Mouse (Mus musculus): ENCODE data around the gene Samd8. TPM values are rescaled to one million over a fixed set of nuclear protein-coding genes. Genes with fewer than 3 reads are reported as not detected.

Gene Samd8
- 10 to 100 TPM; 88.8 to 94.2 TPM for total RNA-seq (2021)
- long read RNA-seq, experiment 1, partial matches to known transcripts: 0 of 13 reads
- long read RNA-seq, experiment 1, other reads (novel, unspliced or antisense): 11 of 13 reads
- long read RNA-seq, experiment 2, partial matches to known transcripts: 1 of 12 reads
- long read RNA-seq, experiment 2, other reads (novel, unspliced or antisense): 7 of 12 reads

DNA sequence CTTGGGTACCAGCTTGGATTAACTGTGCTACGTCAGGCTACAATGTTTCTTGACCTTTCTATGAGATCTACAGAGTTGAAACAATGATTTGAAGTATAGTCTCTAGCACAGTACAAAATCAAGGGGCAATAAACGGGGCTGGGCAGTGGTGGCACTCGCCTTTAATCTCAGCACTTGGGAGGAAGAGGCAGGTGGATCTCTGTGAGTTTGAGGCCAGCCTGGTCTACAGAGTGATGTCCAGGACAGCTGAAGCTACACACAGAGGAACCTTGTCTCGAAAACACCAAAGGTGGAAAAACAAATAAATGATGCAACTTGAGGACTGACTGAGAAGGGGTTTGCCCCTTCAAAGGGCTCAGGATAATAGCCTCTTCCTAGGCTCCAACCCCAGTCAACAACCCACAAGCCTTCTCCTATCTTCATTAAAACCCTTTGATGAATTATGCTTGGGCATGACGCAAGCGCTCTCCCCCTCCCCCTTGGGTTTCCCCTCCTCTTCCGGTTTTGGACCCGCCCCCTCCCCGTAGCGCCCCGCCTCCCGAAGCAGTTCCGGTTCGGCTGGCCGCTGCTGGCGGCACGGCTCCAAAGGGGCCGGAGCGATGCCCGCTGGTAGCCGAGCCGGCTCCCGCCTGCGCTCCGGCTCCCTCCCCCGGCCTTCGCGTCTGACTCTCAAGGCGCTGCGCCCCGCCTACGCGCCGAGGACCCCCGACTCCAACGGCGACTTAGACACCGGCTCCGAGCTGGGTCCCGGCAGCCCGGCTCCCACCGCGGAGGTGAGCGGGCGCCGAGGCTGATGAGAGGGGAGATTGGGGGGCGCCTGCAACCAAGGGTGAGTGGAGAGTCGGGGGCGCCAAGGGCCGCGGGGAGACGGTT lies at the start of gene Samd8:
Gene Samd8, plus strand, starts transcription at position 524 of the 873 bp plus-strand sequence.
- peak; percentile 85 to 87 for DNase-seq (ENCODE audit: low spot score in 2 of 2)

DNA sequence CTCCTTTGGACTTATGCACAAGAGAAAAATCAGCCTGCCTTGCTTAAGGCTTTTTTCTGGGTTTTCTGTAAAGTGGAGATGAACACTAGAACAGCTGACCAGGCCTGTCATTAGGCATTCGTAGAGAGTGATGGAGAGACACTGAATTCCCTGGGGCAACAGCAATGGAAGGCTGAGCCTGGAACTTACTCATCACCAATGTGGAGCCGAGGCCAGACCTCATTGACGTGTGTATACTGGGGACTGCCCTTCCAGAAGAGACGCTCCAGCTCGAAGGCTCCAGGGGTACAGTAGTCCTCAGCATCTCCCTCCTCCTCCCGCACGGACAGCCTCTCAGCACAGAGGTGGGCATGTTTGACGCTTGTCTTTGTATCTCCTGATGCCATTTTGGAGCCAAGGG lies 47.6 kb upstream of the Samd8 start:
- no peak for DNase-seq (ENCODE audit: low spot score in 2 of 2)

DNA sequence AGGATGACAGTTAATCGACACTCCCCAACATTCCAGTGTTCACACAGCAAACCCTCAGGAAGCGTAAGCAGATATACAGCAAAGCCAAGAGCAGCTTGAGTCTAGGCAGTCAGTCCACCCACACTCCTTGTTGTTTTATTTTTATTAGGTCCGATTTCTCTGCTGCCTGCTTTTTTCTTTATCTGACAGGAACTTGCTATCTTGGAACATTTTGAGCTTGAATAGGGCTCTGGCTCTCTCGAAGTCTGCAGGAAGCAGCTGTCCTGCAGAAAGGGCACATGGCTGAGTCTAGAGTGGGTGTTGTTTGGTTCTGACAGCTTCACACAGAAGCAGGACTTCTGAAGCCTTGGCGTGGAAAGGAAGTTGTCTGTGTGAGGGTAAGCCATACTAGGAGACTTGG lies 47.1 kb upstream of the Samd8 start:
- DNase-seq (ENCODE audit: low spot score in 2 of 2): no peak

DNA sequence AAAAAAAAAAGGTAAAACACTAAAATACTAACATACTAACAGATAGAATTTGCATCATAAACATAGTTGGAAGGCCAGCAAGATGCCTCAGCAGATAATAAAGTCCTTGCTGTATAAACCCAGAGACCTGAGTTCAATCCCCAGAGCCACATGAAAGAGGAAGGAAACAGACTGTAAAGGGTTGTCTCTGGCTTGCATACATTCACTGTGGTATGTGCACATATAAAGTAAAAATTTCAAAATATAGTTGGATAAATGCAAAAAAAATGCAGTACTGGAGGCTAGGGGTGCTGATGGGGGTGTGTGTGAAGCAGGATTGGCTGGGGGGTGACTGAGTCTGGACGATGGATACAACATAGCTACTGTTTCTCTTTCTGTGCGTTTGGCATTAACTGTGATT lies 44.9 kb upstream of the Samd8 start:
- DNase-seq (ENCODE audit: low spot score in 2 of 2): no peak

DNA sequence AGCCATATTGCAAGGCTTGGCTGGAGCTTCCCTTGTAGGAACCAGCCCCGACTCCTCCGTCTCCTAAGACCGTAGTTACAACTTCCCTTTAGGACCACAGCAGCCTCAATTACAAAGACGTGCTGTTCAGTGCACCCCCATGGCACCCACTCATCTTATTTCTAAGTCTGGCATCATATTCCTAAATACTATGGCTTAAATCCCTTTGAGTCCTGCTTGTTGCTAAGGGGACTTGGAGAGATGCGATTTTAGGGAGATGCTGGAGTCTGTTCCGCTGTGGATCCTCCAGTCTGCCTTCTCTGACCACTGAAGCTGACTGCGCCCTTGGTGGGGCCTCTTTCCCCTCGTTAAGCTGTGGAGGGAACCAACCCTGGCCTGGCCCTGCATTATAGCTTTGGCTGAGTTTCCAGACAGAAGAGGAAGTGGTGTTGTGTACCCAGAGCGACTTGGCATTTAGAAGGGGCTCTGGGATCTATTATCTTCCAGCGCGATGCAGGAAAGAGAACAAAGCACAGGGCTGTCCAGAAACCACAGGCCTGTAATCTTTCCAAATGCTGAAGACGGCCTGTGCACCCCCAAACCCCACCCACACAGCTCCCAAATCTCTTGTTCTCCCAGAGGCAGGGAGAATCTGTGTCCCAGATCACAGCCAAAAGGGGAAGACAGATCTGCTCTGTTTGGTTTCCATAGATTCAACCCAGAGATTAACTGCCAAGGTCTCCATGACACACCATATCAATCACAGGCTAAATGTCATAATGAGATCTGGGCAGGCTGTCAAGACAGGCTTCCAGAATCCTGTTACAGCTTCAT lies 43.4 kb upstream of the Samd8 start:
- peak; percentile 64 to 68 for DNase-seq (ENCODE audit: low spot score in 2 of 2)

DNA sequence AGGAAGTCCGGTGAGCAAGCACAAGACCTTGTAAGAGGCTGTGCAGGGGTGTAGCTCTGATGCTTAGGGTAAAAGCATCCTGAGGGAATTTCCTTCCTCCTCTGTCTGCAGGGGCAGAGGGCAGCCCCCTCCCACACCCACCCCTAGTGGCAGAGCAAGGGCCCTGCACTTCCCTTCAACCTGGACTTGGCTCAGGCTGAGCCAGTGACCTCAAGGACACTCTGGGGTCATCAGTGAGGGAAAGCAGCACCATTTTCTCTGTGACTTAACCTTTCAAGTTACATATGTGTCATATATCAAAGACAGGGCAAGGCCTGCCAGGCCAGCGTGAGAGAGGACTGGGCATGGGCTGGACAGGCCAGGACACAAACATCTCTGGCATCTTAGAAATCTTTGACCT lies 40.8 kb upstream of the Samd8 start:
- DNase-seq (ENCODE audit: low spot score in 2 of 2): no peak

DNA sequence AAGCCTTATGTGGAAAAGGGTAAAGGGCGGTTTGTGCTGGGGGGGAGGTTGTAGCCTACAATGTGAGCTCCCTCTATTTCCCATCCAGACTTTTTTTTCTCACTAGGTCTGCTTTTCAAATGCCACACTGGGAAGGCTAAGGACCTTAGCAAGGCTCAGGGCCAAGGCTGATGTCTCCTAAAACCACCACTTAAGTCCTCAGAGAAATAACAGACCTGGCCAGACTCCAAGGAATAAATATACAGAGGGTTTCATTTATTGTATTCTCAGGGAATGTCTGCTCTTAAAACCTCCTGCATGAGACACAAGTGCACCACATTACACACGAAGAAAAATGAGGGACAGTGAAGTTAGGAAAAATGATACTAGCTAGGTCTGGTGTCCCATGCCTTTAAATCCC lies 39.1 kb upstream of the Samd8 start:
- DNase-seq (ENCODE audit: low spot score in 2 of 2): no peak

DNA sequence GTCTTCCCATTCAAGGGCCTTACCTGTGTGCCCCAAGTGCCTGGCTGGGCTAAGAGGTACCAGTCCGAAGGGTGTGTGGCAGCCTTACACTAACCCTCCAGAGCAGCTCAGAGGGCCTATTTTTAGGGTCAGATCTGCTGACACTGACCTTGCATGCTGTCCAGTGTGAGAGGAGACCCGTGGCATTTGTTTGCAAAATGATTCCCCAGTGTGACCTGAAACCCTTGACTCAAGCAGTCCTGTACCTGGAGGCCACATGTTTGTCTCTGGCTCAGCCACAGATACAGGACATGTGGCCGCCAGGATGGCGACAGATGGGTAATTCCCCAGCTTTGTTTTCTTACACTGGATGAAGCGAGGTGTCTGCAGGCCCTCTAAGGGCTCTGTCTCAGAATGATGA lies 35.8 kb upstream of the Samd8 start, which contains the start of gene Dupd1:
Gene Dupd1, minus strand, starts transcription at position 91 of the 400 bp plus-strand sequence.
- DNase-seq (ENCODE audit: low spot score in 2 of 2): no peak

DNA sequence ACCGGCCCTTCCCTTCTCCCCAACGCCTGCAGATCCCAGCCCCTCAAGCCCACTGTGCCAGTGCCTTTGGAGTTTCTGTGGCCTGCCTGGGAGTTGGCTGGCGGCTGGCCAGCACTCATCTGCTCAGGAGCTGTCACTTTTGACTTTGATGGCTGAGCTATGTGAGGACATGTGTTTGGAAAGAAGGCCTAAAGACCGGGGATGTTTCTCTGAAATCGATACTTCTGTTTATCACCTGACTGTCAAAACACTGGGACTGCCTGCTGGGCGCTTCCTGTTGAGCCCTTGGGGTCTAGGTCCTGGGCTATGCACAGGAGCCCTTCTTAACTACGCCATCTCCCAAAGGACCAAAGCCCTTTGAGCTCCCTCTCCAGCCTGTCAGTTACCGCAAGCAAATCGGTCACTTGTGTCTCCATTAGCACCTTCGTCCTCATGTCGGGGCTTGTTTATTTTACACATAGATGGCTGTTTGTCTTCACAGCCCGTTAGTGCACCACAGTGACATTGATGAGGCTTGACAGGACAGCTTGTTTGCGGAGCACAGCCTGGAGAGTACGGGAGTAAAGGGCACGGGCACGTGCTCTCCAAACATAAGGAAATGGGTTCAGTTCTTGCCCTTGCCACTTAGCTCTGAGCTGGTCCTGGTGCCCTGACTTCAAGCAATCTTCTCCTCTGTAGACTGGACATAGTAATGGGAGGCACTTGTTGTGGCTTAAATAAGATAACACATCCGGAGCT lies 30.5 kb upstream of the Samd8 start:
- DNase-seq (ENCODE audit: low spot score in 2 of 2): no peak

DNA sequence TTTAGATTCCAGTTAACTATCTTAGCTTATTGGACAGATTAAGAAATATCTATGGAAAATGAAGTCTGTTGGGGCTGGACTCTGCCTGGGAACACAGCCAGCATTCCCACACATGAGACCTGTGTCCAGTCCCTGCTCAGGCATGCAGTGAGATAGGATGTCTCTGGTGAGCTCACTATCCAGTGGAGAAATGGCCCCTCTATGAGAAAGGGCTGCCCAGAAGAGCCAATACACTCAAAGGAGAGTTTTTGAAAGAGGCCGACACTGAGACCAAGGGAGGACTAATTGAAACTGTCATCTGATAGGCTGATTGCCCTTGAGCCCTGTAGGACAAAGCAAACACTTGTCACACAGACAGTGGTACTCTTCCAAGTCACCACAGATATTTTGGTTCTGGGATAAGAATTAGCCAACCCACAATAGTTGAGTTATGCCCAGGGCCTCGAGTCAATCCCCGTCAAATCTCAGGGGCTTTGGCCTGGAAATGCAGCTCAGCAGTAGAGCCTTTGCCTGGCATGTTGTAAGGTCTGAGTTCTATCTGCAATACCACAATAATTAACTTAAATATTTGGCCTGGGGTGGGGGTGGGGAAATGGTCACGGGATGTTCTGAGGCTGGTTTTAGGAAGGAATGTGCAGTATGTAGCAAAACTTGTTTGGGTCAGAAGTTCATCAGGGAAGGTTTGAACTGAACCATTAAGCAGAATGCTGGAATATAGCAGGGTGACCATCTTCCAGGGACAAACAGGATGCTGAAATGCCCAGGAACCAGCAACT lies 29.7 kb upstream of the Samd8 start:
- no peak for DNase-seq (ENCODE audit: low spot score in 2 of 2)

DNA sequence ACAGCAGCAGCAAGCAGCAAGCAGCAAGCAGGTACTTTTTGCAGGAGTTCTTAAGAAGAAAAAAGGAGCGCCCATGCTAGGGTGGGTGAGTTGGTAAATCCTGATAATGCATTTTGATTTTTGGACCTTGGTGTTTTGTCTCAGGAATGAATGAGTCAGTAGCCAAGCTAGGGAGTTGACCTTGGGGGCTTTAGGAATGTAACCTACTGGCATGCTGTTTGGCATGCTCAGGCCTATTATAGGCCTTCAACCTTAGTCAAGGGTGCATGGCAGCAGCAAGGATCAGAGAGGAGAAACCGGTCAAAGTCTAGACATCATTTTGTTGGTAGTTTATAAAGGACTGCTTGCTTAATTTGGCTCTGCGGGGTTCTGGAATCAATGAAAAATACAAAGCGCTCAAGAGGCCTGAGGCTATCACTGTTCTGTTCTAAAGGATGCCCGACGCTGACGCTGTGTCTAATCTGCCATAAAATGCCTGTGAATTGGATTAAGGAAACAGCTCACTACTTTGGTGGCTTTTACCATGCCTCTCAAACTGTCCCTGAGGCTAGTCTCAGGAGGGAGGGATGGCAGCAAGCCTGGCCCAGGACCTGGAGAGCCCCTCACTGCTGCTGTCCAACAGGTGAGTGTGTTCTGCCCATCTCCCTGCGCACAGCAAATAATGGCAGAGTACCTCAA lies 28.2 kb upstream of the Samd8 start:
- no peak for DNase-seq (ENCODE audit: low spot score in 2 of 2)

DNA sequence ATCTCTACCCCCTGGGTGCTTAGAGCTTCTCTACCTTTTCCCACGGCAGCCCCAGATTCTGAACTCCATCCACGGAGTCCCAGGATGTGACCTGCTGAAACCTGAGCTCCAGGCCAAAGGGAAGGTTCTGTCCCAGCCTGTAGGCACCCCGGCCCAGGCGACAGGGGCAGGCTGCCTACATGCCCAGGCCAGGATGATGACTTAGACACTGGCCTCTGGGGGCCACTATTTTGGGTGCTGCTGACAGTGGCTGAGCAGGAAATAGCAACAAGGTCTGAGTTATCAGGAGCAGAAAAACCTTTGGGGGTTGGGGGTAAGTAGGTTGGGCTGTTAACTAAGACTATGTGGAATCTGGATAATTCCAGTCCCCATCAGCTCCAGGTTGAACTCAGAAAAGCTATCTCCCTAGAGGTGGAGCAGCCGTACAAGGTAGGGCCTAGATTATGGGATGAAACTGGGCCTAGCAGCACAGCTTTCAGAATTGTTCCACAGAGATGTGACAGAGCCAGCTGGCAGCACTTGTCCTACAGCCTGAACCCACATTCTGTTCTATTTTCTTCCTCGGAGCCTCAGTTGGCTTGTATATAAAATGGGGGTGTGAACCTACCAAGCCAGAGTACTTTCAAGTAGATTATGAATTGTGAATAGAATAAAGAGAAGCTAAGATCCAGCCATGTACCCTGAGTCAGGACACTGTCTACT lies 21.1 kb upstream of the Samd8 start:
- peak in 1 of 2 experiments; percentile 53 for DNase-seq (ENCODE audit: low spot score in 2 of 2)

DNA sequence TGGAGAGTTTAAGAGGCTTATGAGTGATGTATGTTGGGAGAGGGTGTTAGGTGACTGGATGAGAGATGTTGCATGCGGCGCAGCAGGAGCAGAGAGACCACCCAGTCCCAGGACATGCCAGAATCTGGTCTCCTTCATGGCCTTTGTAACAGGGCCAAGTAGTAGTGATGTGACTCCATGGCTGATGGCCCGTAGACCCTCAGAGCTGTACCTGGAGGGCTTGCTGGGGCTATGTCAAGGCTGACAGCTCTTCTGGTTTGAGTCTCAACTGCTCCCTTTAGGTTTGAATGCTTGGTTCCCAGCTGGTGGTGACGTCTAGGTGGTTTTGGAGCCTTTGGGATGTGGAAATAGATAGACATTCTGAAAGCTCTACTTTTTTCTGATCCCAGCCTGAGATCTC lies 20.4 kb upstream of the Samd8 start:
- no peak for DNase-seq (ENCODE audit: low spot score in 2 of 2)

DNA sequence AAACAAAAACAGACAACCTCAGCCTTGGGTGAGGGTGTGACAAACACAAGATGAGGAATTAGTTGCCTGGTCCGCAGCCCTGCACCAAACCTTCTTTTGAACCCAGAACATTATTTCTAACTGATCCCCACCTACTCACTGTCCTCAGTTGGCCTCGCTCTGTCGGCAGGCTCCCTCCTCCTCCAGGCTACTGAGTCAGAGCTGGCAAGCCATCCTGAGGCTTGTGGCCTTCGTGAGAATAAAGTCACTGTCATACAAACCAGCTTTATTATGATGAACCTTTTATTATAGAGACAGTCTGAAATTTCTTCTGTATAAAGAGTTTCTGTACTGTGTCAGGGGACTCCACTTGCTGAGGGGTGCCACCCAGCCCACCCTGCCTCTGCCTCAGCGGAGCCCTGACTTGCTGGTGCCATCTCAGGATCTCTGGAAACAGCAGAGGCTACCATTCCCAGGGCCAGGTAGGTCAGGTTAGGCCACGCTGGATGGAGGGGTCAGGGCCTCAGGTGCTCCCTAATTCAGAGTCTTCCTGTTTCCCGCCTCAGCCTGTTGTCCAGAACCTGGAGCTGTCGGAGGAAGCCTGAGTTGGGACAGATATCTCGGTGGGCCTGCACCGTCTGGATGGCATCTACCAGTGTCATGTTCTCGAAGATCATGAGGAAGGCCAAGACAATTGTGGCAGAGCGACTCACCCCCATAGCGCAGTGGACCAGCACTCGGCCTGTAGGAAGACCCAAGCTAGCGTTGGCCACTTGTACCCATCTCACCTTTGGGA lies 17.0 kb upstream of the Samd8 start:
- no peak for DNase-seq (ENCODE audit: low spot score in 2 of 2)

DNA sequence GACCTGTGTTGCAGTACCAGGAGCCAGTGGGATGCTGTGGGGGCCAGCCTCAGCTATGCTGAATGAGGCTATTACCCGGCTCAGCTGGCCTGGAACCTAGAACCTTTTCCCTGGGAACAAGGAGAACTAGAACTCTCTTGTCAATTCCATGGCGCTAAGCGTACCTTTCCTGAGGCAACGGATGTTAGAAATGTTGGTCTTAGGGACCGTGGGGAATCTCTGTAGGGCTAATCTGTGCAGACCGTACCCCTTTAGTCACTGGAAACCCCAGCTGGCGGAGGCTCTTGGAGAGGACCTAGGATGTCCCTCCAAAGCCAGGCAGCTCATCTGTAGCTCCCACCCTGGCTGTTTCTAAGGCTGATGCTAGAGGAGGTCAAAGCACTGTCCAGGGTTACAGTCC lies 10.0 kb upstream of the Samd8 start:
- DNase-seq (ENCODE audit: low spot score in 2 of 2): no peak

DNA sequence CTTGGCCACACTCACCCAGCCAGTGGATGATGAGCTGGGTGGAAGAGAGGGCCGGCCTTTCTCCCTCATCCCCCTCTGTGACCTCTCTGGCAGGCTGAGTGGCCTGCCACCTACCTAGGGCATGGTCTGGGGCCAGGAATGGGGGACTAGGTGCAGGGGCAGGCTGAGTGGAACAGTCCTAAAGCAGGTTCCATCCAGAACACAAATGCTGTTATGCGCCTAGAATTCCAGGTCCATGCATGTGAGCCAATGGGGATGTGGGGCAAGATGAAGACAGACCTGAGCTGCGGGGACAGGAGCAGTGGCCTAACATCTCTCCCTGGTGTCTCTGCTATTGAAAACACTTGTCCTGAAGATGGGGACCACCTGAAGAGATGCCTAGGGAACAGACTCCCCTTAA lies 9.0 kb upstream of the Samd8 start:
- no peak for DNase-seq (ENCODE audit: low spot score in 2 of 2)

DNA sequence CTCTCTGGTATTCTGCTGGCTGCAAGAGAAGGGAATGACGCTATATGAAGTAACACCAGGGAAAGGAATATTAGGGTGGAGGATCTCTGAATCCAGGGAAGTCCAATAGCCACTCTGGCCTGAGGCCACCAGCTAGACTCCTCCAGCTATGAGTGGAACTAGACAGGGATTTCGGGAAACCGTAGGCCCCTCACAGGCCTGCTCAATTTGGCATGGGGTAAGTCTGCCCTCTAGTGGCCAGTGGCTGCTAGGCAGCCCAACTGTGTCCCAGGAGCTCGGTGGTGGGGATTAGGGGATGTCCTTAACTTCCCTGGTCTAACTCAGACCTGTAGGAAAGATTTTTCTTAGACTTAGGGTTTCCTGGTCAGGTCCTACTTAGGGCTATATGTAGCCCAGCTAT lies 8.5 kb upstream of the Samd8 start:
- DNase-seq (ENCODE audit: low spot score in 2 of 2): peak; percentile 87 to 89

DNA sequence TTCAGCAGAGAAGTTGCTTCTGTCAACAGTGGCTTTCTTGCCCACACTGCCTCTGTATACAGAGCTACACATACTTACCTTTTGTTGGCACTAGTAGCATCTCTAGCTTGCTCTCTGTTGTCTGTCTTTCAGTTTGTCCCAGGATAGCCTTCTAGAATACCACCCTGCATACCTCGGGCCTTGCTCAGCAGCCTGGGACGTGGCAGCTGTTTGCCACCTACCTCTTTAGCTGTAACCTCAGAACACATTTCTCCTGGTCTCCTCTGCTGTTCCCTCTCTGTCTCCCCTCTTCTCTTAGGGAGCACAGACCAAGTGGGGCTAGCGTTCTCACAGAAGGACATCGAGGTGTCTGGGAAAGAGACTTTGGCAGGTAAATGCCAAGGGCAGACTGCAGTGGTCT lies 7.9 kb upstream of the Samd8 start:
- DNase-seq (ENCODE audit: low spot score in 2 of 2): no peak
